Mouse (Mus musculus) kidney, embryonic 16.5 days (tissue): ENCODE measurements around the gene Trmt10c. TPM values are rescaled to one million over a fixed set of nuclear protein-coding genes. Genes with fewer than 3 reads are reported as not detected.

ENCODE experiments used
- ATAC-seq: fragments of 200-750 bp; cut with Nextera tagmentation; 2 replicates; pipeline ENCODE4 v1.8.0; 2017; ENCODE audit warnings: moderate TSS enrichment; ENCODE audit not compliant: low FRiP score, low TSS enrichment
- H3K27ac ChIP-seq: fragments of 300-500 bp; sonication (generic); 2 replicates; pipeline ENCODE4 v1.5.1; 2014; ENCODE audit warnings: low read length
- H3K27me3 ChIP-seq: fragments of 300-500 bp; sonication (generic); 2 replicates; pipeline ENCODE4 v1.6.1; 2014; ENCODE audit warnings: low read length, control low read depth, mixed read lengths; ENCODE audit not compliant: insufficient read depth
- H3K36me3 ChIP-seq: fragments of 300-500 bp; sonication (generic); 2 replicates; pipeline ENCODE4 v1.6.1; 2014; ENCODE audit warnings: low read length, control low read depth, mixed read lengths; ENCODE audit not compliant: insufficient read depth
- H3K4me1 ChIP-seq: fragments of 300-500 bp; sonication (generic); 2 replicates; pipeline ENCODE4 v1.6.1; 2014; ENCODE audit warnings: low read length, control low read depth, mixed read lengths; ENCODE audit not compliant: insufficient read depth
- H3K4me2 ChIP-seq: fragments of 300-500 bp; sonication (generic); replicated peaks from 2 replicates; pipeline ENCODE4 v1.6.1; 2014; ENCODE audit warnings: low read depth, low read length
- H3K4me3 ChIP-seq: fragments of 300-500 bp; sonication (generic); 2 replicates; pipeline ENCODE4 v1.5.1; 2014; ENCODE audit warnings: mild to moderate bottlenecking, low read length
- H3K9ac ChIP-seq: fragments of 300-500 bp; sonication (generic); replicated peaks from 2 replicates; pipeline ENCODE4 v1.6.1; 2014; ENCODE audit warnings: low read length
- H3K9me3 ChIP-seq: fragments of 300-500 bp; sonication (generic); 2 replicates; pipeline ENCODE4 v1.6.1; 2016; ENCODE audit warnings: low read length, control low read depth
- WGBS: fragments of 180-500 bp; shearing (Covaris S2); extraction: QIAGEN DNeasy Blood & Tissue Kit; methylation state at CpG from one replicate; pipeline ENCODE4 v1.1.7; 2014; 5-methylcytosine and 5-hydroxymethylcytosine counted together
- microRNA-seq: library from miRNA; unstranded; fragments of <30 nt; microRNA quantifications from one replicate; pipeline ENCODE4, GENCODE M21; 2016
- polyA plus RNA-seq: library from polyadenylated mRNA; unstranded; fragments of >200 nt; fragmentation: Nextera tagmentation; extraction: Ambion mirVana; gene quantifications from 2 replicates; pipeline ENCODE4 v1.2.1, GENCODE M21; 2015

Trmt10c gene
- polyA plus RNA-seq, 1 experiment from 2014 or later: 27.8 TPM

DNA sequence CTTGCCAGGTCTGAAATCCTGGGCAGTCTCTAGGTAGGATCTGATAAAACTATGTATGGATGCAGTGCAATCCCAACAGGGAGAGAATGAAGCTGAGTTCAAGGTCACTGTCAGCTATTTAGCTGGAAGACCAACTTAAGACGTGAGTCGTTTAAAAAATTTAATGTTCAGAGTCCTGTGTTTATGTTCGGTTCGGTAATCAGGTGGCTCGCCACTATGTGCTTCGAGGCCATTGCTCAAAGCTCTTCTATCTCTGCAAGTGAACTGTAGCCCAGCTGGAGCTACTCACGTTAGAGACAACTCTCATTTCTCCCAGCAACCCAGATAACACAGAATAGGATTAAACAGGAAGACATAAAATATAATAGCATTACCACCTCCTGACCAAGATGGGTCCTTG lies 23.5 kb downstream of the Trmt10c start:
- Histone ChIP-seq H3K9ac (no peak overlapping the region), H3K4me3 (no peak overlapping the region), H3K27ac (no peak overlapping the region), H3K27me3 (no peaks in the 10 kb centered on the region), H3K36me3 (peaks cover 21% of the 10 kb centered on the region), H3K4me2 (no peak overlapping the region), H3K4me1 (no peaks in the 10 kb centered on the region), H3K9me3 (no peaks in the 10 kb centered on the region)
- 0 out of 2 replicates have a peak, but pooled peaks have one; percentile 31 for ATAC-seq
- 73% methylated on average over 7 of the region's 7 CpGs for WGBS

GRCm38 (mm10) chr16:56012789-56013743 lies 24.6 kb downstream of the Trmt10c start:
- H3K27me3 ChIP-seq: no peaks in the 10 kb centered on the region
- peaks cover 13% of the 10 kb centered on the region for H3K36me3 ChIP-seq
- WGBS: 88% methylated on average over 10 of the region's 10 CpGs
- H3K4me3 ChIP-seq: no peak overlapping the region
- no peak overlapping the region for H3K4me2 ChIP-seq
- H3K4me1 ChIP-seq: no peaks in the 10 kb centered on the region
- no peak overlapping the region for H3K27ac ChIP-seq
- H3K9me3 ChIP-seq: no peaks in the 10 kb centered on the region
- no peak overlapping the region for H3K9ac ChIP-seq
- peak; percentile 61; the same call in 1 of the 2 replicates for ATAC-seq

DNA sequence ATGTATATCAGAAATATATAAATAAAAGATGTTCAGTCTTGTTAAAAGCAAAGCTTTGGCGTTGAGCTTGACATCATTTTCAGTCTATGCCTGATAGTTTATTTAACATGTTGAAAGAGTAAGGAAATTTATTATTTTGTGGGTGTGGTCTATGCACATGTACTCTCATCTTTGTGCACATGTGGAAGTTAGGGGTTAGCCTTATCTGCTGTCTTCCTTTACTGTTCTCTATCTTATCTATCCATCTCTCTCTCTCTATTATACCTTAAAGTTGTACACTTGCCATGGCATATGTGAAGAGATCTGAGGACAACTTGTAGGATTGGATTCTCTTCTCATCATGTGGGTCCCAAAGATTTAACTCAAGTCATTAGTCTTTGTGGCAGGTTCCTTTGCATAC lies 28.8 kb downstream of the Trmt10c start:
- Histone ChIP-seq H3K9ac (no peak overlapping the region), H3K27me3 (no peaks in the 10 kb centered on the region), H3K9me3 (no peaks in the 10 kb centered on the region), H3K36me3 (peaks cover 25% of the 10 kb centered on the region), H3K4me3 (no peak overlapping the region), H3K27ac (no peak overlapping the region), H3K4me2 (no peak overlapping the region), H3K4me1 (no peaks in the 10 kb centered on the region)
- no peak for ATAC-seq
- 93% methylated on average over 1 of the region's 1 CpGs for WGBS

- no peak overlapping the region for H3K9ac ChIP-seq
- no peak for ATAC-seq
- no peak overlapping the region for H3K27ac ChIP-seq
- no peak overlapping the region for H3K4me2 ChIP-seq
- no peak overlapping the region for H3K4me3 ChIP-seq
- 91% methylated on average over 11 of the region's 11 CpGs for WGBS
- H3K9me3 ChIP-seq: no peaks in the 10 kb centered on the region
- H3K36me3 ChIP-seq: peaks cover 28% of the 10 kb centered on the region
- H3K27me3 ChIP-seq: no peaks in the 10 kb centered on the region
- H3K4me1 ChIP-seq: no peaks in the 10 kb centered on the region
These were observed 30.8 kb downstream of the Trmt10c start for GRCm38 (mm10) chr16:56006798-56007197.

DNA sequence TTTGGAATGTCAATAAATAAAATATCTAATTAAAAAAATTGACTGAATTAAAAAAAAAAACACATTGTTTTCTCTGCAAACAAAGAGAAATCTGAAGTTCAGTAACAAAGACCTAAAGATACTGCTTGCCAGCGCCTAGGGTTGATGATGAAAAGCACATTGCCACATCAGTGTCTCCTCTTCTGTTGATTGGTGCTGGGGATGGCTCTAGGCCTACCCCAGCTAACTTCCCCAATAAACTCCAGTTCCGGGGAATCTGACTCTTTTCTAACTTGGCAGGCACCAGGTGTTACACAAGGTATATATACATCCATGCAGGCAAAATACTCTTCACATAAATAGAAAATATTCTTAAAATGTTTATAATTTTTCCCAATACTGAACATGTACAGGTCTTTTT lies 43.4 kb downstream of the Trmt10c start:
- Histone ChIP-seq H3K9me3 (no peaks in the 10 kb centered on the region), H3K4me2 (no peak overlapping the region), H3K27me3 (no peaks in the 10 kb centered on the region), H3K4me3 (no peak overlapping the region), H3K27ac (no peak overlapping the region), H3K9ac (no peak overlapping the region), H3K36me3 (peaks cover 39% of the 10 kb centered on the region), H3K4me1 (no peaks in the 10 kb centered on the region)
- 95% methylated on average over 2 of the region's 2 CpGs for WGBS
- no peak for ATAC-seq

- Histone ChIP-seq H3K4me3 (no peak overlapping the region), H3K36me3 (peaks cover 37% of the 10 kb centered on the region), H3K4me1 (no peaks in the 10 kb centered on the region), H3K4me2 (no peak overlapping the region), H3K9me3 (no peaks in the 10 kb centered on the region), H3K27ac (no peak overlapping the region), H3K9ac (no peak overlapping the region), H3K27me3 (no peaks in the 10 kb centered on the region)
- 95% methylated on average over 4 of the region's 4 CpGs for WGBS
- no peak for ATAC-seq
These were observed 47.3 kb downstream of the Trmt10c start for GRCm38 (mm10) chr16:55990311-55990710.

DNA sequence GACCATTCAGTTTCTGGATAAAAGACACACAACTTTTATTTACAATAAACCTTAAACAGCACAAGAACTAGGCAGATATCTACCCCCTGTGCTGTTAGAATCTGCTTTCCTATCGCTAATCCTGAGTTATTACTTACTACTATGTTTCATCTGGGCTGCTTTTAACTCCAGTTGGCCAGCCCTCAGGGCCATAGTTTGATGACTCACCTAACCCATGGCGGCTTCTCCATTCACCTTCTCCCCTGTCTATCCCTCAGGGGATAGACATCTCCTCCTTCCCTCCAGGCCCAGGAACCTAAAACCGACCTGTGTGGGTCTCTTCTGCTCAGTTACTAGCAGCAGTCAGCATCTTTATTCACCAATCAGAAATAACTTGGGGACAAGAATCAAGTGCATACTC lies 51.6 kb downstream of the Trmt10c start:
- peaks cover 31% of the 10 kb centered on the region for H3K36me3 ChIP-seq
- WGBS: 90% methylated on average over 3 of the region's 3 CpGs
- no peaks in the 10 kb centered on the region for H3K9me3 ChIP-seq

More for the DNA sequence above, 51.6 kb downstream of the Trmt10c start:
- no peak overlapping the region for H3K4me3 ChIP-seq
- no peaks in the 10 kb centered on the region for H3K27me3 ChIP-seq
- no peaks in the 10 kb centered on the region for H3K4me1 ChIP-seq
- no peak overlapping the region for H3K4me2 ChIP-seq
- no peak overlapping the region for H3K27ac ChIP-seq
- ATAC-seq: no peak
- no peak overlapping the region for H3K9ac ChIP-seq

Small RNA genes lying within 50 kb of the gene (microRNA-seq; reads per million reads assigned to microRNA genes)
- gene Gm24047: not detected

Other genes starting within 250 kb of the Trmt10c start
- gene Nfkbiz, start 198.9 kb downstream of the Trmt10c start, polyA plus RNA-seq: 4.5 and 5.1 TPM in 2 replicates
- 2.1 and 2.2 TPM in 2 replicates for gene Nxpe3, start 142.5 kb downstream of the Trmt10c start, polyA plus RNA-seq
- 12.0 and 13.9 TPM in 2 replicates for gene Cep97, start 103.0 kb downstream of the Trmt10c start, polyA plus RNA-seq
- 611 and 649 TPM in 2 replicates for gene Rpl24, start 71.5 kb downstream of the Trmt10c start, polyA plus RNA-seq
- 16.5 and 18.9 TPM in 2 replicates for gene Zbtb11, start 63.9 kb downstream of the Trmt10c start, polyA plus RNA-seq
- 210 and 217 TPM in 2 replicates for gene Pcnp, start 8.1 kb downstream of the Trmt10c start, polyA plus RNA-seq
- 24.6 and 27.2 TPM in 2 replicates for gene Senp7, start 10.5 kb upstream of the Trmt10c start, polyA plus RNA-seq
- 0.16 and 0.49 TPM in 2 replicates for gene Impg2, start 166.5 kb upstream of the Trmt10c start, polyA plus RNA-seq